Mouse (Mus musculus) midbrain, embryonic 11.5 days (tissue): ENCODE data around the gene Snapc5. TPM values are rescaled to one million over a fixed set of nuclear protein-coding genes. Genes with fewer than 3 reads are reported as not detected.
A peak's percentile ranks its signal among the peaks of the same experiment; 100 is the strongest.

Experiments used
- ATAC-seq: fragments of 200-750 bp; cut with Nextera tagmentation; 2 replicates; pipeline ENCODE4 v1.8.0; 2017; ENCODE audit warnings: moderate TSS enrichment, moderate library complexity; ENCODE audit not compliant: low FRiP score
- DNase-seq: peaks from one replicate; pipeline ENCODE4 v3.0.0; 2015; ENCODE audit warnings: low spot score; ENCODE audit errors: missing footprints
- H3K27ac ChIP-seq: fragments of 300-500 bp; sonication (generic); 2 replicates; pipeline ENCODE4 v1.5.1; 2014; ENCODE audit warnings: low read depth, low read length
- H3K27me3 ChIP-seq: fragments of 300-500 bp; sonication (generic); 2 replicates; pipeline ENCODE4 v1.6.1; 2014; ENCODE audit warnings: mild to moderate bottlenecking, low read length, moderate library complexity, mixed read lengths; ENCODE audit not compliant: control insufficient read depth, insufficient read depth
- H3K36me3 ChIP-seq: fragments of 300-500 bp; sonication (generic); 2 replicates; pipeline ENCODE4 v1.6.1; 2014; ENCODE audit warnings: mild to moderate bottlenecking, low read length, moderate library complexity, mixed read lengths; ENCODE audit not compliant: control insufficient read depth, insufficient read depth
- H3K4me1 ChIP-seq: fragments of 300-500 bp; sonication (generic); 2 replicates; pipeline ENCODE4 v1.6.1; 2014; ENCODE audit warnings: low read length; ENCODE audit not compliant: control insufficient read depth, insufficient read depth
- H3K4me2 ChIP-seq: fragments of 300-500 bp; sonication (generic); 2 replicates; pipeline ENCODE4 v1.6.1; 2014; ENCODE audit warnings: mild to moderate bottlenecking, moderate library complexity
- H3K4me3 ChIP-seq: fragments of 300-500 bp; sonication (generic); 2 replicates; pipeline ENCODE4 v1.5.1; 2014; ENCODE audit warnings: low read depth, low read length
- H3K9ac ChIP-seq: fragments of 300-500 bp; sonication (generic); 2 replicates; pipeline ENCODE4 v1.6.1; 2014; ENCODE audit warnings: low read length
- H3K9me3 ChIP-seq: fragments of 300-500 bp; sonication (generic); 2 replicates; pipeline ENCODE4 v1.6.1; 2016; ENCODE audit warnings: low read length; ENCODE audit not compliant: control insufficient read depth
- WGBS: fragments of 180-500 bp; shearing (Covaris S2); extraction: QIAGEN DNeasy Blood & Tissue Kit; methylation state at CpG from one replicate; pipeline ENCODE4 v1.1.7; 2014; 5-methylcytosine and 5-hydroxymethylcytosine counted together
- polyA plus RNA-seq: library from polyadenylated mRNA; unstranded; fragments of >200 nt; fragmentation: Nextera tagmentation; extraction: Ambion mirVana; gene quantifications from 2 replicates; pipeline ENCODE4 v1.2.1, GENCODE M21; 2014

Gene Snapc5
- polyA plus RNA-seq, 1 experiment from 2014 or later = 37.3 TPM

DNA sequence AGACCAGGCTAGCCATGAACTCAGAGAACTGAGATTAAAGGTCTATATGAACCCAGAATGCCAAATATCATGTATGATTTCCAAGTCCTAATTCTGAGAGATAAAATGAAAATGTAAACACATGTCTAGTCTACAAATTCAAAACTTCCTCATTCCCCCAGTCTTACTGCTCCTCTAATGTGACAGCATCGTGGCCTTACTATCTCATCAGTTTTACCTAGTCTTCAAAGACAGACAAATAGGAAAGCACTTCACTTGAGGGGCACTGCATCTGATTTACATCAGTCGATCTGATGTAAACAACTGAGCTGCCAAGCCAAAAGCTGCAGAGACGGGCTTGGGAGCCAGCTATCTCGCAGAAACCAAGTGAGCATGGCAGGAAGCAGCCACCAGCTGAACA is 37.0 kb downstream of the Snapc5 start:
- Histone ChIP-seq H3K4me3 (no peak overlapping the region), H3K4me1 (0 out of 2 replicates have a peak, but pooled peaks cover 2% of the 10 kb centered on the region), H3K27ac (no peak overlapping the region), H3K9ac (no peak overlapping the region), H3K9me3 (no peaks in the 10 kb centered on the region), H3K27me3 (no peaks in the 10 kb centered on the region), H3K4me2 (no peak overlapping the region), H3K36me3 (peaks cover 3% of the 10 kb centered on the region; the same call in 1 of the 2 replicates)
- ATAC-seq = no peak
- no peak for DNase-seq
- 84% methylated on average over 4 of the region's 4 CpGs for WGBS

DNA sequence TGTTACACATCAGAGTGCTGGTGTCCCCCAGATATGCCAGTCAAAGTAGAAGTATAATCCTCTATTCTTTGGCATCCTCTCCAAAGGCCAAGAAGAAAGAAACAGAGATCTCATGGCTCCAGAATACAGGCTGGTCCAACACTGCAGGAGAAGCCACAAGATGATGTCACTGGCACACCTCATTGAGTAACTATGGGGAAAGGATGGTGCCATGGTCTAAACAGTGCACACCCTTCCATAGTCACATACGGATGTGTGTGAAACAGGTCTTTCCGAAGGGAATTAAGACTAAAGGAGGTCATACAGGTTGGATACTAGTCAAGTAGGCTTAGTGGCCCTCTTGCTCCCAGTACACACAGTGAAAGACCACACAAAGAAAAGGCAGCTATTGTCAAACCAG is 37.6 kb downstream of the Snapc5 start:
- Histone ChIP-seq H3K9ac (no peak overlapping the region), H3K27me3 (no peaks in the 10 kb centered on the region), H3K27ac (no peak overlapping the region), H3K9me3 (no peaks in the 10 kb centered on the region), H3K4me3 (no peak overlapping the region), H3K4me1 (0 out of 2 replicates have a peak, but pooled peaks cover 2% of the 10 kb centered on the region), H3K4me2 (no peak overlapping the region), H3K36me3 (peaks cover 3% of the 10 kb centered on the region; the same call in 1 of the 2 replicates)
- ATAC-seq = no peak
- DNase-seq = no peak
- WGBS = 96% methylated on average over 2 of the region's 2 CpGs

DNA sequence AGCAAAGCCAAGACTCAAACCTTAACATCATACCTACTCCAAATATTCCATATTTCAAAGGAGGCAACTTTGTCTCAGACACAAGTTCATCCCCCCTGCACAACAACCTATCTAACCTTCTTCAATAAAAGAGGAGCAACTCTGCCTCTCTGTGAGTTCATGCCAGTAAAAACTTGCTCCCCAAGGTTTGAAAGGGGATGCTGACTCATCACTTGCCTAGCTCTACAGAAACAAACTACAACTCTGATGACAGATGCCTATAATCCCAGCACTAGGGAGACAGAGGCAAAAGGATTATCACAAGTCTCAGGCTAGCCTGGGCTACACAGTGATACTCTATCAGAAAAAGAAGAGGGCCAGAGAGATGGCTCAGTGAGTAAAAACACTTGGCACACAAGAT is 38.8 kb downstream of the Snapc5 start:
- ATAC-seq (no peak), DNase-seq (no peak)
- Histone ChIP-seq H3K4me1 (0 out of 2 replicates have a peak, but pooled peaks cover 2% of the 10 kb centered on the region), H3K4me3 (no peak overlapping the region), H3K36me3 (no peaks in the 10 kb centered on the region), H3K9ac (no peak overlapping the region), H3K9me3 (no peaks in the 10 kb centered on the region), H3K4me2 (no peak overlapping the region), H3K27me3 (no peaks in the 10 kb centered on the region), H3K27ac (no peak overlapping the region)

DNA sequence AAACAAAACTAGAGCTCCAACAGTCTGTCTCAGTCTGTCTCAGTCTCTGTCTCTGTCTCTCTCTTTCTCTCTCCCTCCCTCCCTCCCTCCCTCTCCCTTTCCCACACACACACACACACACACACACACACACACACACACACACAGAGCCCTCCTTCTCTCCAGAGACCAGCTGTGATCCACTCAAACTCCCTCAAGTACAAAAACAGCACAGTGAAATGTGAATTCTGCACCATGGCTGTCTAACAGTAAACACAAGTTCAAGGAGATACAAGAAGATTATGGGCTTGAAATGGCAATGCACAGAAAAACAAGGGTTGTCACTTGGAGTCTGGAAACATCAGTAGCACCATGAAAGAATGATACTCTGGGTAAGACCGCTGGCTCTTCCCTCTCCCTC is 40.2 kb downstream of the Snapc5 start:
- H3K36me3 ChIP-seq = no peaks in the 10 kb centered on the region
- no peak for ATAC-seq
- 72% methylated on average over 1 of the region's 1 CpGs for WGBS

DNA sequence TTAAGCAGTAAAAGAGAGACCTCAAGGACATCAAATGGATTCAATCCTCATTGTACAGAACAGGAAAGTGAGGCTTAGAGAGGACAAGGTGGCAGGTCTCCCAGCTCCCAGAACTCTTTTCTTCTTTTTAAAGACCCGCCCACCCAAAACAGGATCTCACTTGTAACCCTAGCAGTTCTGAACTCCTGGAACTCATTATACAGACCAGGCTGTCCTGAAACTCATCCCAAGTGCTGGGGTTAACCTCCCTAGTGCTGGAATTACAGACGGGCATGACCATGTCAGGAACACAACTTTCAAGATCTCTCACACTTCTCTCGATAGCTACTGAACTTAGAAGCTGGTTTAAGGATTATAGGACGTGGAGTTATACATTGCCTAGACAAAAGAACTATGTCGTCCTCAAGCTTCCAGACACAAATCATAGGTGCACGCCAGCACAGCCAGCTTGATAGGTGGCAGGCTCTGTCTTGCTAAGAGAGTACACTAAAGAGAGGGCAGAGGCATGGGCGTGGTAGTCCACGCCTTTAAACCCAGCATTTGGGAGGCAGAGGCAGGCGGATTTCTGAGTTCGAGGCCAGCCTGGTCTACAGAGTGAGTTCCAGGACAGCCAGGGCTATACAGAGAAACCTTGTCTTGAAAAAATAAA is 40.8 kb downstream of the Snapc5 start:
- H3K27ac ChIP-seq = no peak overlapping the region
- H3K4me2 ChIP-seq = no peak overlapping the region
- no peaks in the 10 kb centered on the region for H3K27me3 ChIP-seq
- 0 out of 2 replicates have a peak, but pooled peaks cover 2% of the 10 kb centered on the region for H3K4me1 ChIP-seq
- no peak overlapping the region for H3K9ac ChIP-seq
- no peaks in the 10 kb centered on the region for H3K9me3 ChIP-seq
- 87% methylated on average over 10 of the region's 10 CpGs for WGBS
- no peaks in the 10 kb centered on the region for H3K36me3 ChIP-seq
- ATAC-seq (no peak), DNase-seq (peak; percentile 19)
- no peak overlapping the region for H3K4me3 ChIP-seq

More for the DNA sequence above, 40.2 kb downstream of the Snapc5 start:
- 0 out of 2 replicates have a peak, but pooled peaks cover 2% of the 10 kb centered on the region for H3K4me1 ChIP-seq
- H3K27me3 ChIP-seq = no peaks in the 10 kb centered on the region
- H3K9me3 ChIP-seq = no peaks in the 10 kb centered on the region
- H3K9ac ChIP-seq = no peak overlapping the region
- H3K4me2 ChIP-seq = no peak overlapping the region
- no peak overlapping the region for H3K27ac ChIP-seq
- no peak for DNase-seq
- H3K4me3 ChIP-seq = no peak overlapping the region

DNA sequence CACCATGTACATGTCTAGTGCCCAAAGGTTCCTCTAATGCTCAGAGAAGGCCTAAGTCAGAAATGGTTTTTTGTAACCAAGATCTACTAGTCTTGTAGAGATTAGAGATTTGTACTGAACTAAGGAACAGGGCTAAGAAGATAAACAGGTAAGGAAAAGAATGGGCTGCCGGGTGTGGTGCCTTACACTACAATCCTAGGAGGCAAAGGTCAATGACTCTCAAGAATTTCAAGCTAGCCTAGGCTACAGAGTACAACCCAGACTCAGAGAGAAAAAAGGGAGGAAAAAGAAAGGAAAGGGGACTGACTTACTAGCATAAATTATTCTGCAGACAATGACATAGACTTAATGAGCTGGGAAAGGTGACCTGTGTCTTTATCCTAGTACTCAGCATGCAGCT is 41.5 kb downstream of the Snapc5 start:
- peak; percentile 41 for DNase-seq
- WGBS = 50% methylated on average over 1 of the region's 1 CpGs
- Histone ChIP-seq H3K27ac (no peak overlapping the region), H3K4me2 (no peak overlapping the region), H3K9ac (no peak overlapping the region), H3K4me1 (0 out of 2 replicates have a peak, but pooled peaks cover 2% of the 10 kb centered on the region), H3K36me3 (no peaks in the 10 kb centered on the region), H3K27me3 (no peaks in the 10 kb centered on the region), H3K9me3 (no peaks in the 10 kb centered on the region), H3K4me3 (no peak overlapping the region)
- no peak for ATAC-seq

DNA sequence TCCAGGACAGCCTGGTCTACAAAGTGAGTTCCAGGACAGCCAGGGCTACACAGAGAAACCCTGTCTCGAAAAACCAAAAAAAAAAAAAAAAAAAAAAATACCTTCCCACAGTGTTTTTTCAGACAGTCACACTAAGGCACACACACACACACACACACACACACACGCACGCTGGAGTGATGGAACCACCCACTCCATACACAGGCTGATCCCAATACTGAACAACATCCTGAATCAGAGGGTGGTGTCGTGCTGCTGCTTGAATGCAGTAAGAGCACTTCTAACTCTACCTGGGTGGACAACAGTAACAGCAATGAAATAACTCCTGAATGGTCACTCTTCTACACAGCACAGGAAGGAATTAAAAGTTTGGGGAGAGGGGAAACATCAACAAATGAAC is 42.4 kb downstream of the Snapc5 start:
- no peaks in the 10 kb centered on the region for H3K36me3 ChIP-seq
- no peaks in the 10 kb centered on the region for H3K9me3 ChIP-seq
- no peak for ATAC-seq
- no peak overlapping the region for H3K4me3 ChIP-seq
- no peak for DNase-seq
- 0 out of 2 replicates have a peak, but pooled peaks cover 2% of the 10 kb centered on the region for H3K4me1 ChIP-seq
- no peaks in the 10 kb centered on the region for H3K27me3 ChIP-seq
- no peak overlapping the region for H3K4me2 ChIP-seq
- WGBS = 92% methylated on average over 4 of the region's 4 CpGs
- H3K9ac ChIP-seq = no peak overlapping the region
- H3K27ac ChIP-seq = no peak overlapping the region

DNA sequence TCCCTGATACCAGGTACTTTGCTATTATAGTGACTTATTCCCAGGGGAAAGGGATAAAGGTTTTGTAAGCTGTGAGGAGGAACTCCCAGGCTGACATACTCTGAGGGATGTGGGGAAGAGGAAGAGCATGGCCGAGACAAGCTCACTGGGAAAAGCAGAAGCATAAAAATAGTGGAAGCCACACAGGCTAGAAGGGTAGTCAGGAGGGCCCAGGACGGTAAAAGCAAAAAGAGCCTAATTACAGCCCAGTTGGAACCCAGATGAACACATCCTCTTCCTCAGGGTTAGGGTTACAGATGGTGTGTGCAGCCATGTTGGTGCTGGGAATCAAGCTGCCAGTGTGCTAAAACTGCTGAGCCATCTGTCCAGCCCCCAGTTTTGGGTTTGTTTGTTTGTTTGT is 43.0 kb downstream of the Snapc5 start:
- WGBS = 78% methylated on average over 2 of the region's 2 CpGs
- no peak for ATAC-seq

DNA sequence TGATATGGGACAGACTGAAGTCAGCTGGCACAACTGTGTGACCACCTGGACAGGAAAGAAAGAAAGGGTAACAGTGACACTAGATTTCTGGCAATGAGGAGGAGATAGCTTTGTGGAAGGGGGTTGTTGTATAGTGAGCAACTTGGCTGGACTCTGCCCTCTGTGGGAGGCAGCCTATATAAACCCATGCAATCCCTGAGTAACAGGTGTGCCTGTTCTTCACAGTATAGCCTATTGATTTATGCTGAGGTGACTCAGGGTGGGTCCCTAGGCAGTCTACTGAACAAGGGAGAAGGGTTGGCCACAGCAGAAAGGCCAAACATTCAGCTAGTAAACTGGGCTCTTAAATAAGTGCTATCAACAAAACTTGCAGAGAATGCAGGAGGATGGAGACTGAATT is 46.7 kb downstream of the Snapc5 start:
- Histone ChIP-seq H3K27me3 (no peaks in the 10 kb centered on the region), H3K9ac (no peak overlapping the region), H3K4me1 (no peaks in the 10 kb centered on the region), H3K27ac (no peak overlapping the region), H3K4me3 (no peak overlapping the region), H3K4me2 (no peak overlapping the region), H3K9me3 (no peaks in the 10 kb centered on the region), H3K36me3 (no peaks in the 10 kb centered on the region)
- ATAC-seq = no peak
- peak; percentile 49 for DNase-seq

More for the DNA sequence above, 43.0 kb downstream of the Snapc5 start:
- Histone ChIP-seq H3K27me3 (no peaks in the 10 kb centered on the region), H3K4me3 (no peak overlapping the region), H3K9ac (no peak overlapping the region), H3K4me1 (0 out of 2 replicates have a peak, but pooled peaks cover 2% of the 10 kb centered on the region), H3K36me3 (no peaks in the 10 kb centered on the region), H3K4me2 (no peak overlapping the region), H3K9me3 (no peaks in the 10 kb centered on the region), H3K27ac (no peak overlapping the region)
- peak; percentile 45 for DNase-seq
